Mouse (Mus musculus) heart, adult 8-10 months (tissue): ENCODE measurements around the gene Fam78b. TPM values are rescaled to one million over a fixed set of nuclear protein-coding genes. Genes with fewer than 3 reads are reported as not detected.

Source experiments
- DNase-seq: peaks from one replicate; pipeline ENCODE4 v3.0.0; 2022; ENCODE audit warnings: low spot score
- total RNA-seq, 4 experiments: library from RNA; stranded (reverse); gene quantifications; 2 replicates each; pipeline ENCODE4 v1.2.4; 2022

The Fam78b gene
- total RNA-seq = 1 to 10 TPM; 2.3 to 3.8 (median 3.1) TPM

DNA sequence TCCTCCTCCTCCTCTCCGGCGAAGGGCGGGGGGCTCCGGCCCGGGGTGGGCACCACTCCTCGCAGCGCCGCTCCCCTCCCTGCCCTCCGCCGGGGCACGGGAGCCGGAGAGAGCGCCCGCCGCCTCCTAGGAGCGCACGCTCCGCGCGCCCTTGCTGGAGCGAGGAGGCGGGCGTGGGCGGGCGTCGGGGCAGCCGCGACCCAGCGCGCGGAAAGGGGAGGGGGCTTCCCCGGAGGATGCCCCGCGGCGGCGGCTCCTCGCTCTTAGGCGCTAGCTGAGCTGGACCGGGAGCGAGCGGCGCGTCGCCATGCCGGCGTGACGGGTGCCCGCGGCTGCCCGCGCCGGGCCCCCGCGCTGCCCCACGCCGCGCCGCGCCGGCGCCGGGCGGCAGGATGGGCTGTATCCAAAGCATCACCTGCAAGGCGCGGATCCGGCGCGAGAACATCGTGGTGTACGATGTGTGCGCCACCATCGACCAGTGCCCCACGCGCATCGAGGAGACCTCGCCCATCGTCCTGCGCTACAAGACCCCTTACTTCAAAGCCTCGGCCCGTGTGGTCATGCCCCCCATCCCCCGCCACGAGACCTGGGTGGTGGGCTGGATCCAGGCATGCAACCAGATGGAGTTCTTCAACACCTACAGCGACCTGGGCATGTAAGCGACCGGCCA lies at the start of gene Fam78b:
Fam78b (plus strand) TSS at position 244 of the 670 bp plus-strand sequence.
- DNase-seq = no peak

GRCm38 (mm10) chr1:166964508-166964907 lies 36.7 kb upstream of the Fam78b start:
- no peak for DNase-seq

DNA sequence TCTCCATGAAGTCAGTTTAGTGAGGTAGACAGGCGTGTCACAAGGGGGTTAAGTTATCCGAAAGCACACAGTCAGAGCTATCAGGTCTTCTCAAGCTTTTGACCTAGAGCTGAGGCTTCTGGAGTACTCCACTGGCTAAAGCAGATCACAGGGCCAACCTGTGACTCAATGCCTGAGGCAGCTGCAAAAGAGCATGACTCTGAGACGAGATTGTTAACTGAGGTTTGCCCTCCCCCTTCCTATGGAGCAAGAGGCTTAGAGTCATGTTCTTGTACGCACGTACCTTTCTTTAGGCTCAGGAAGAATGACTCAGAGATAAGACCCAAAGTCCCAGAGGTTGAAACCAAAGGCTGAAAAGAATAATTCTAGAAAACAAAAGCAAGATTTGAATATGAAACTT lies 32.9 kb upstream of the Fam78b start:
- no peak for DNase-seq

DNA sequence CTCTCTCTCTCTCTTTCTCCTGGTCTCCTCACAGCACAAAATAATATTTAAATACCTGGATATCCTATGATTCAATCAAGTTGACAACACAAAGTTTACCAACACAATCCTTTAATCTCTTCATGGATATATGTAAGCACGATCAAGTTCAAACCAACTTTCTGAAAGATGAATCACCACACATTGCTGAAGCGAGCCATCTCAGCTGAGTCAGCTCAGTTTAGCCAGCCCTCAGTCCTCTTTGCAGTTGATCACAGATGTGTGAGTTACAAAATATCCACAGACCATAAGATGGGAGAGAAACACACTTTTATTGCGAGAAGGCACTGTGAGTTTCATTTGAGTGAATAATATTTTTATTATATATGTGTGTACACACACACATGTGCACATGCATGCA lies 27.5 kb upstream of the Fam78b start:
- no peak for DNase-seq

DNA sequence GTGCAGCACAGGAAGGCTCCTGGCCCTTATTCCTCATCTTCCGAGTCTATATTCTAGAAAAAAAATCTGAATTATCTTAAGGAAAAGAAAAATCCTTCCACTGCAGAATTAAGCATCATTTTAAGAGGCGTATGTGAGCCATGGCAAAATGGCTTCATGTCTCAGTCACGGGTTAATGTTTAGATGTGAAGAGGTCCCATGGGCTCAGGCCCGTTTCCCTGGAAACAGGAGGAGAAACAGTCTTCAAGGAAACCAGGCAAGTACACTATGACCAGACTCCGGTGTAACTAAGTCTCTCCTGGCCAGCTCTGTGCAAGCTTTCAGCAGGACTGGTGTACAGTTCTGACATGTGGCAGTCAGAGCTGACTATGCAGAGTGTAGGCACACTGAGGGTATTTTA lies 22.6 kb upstream of the Fam78b start:
- DNase-seq = no peak

- no peak for DNase-seq
Observed at GRCm38 (mm10) chr1:166994266-166994665, 7.0 kb upstream of the Fam78b start.

GRCm38 (mm10) chr1:166996250-166996649 lies 5.0 kb upstream of the Fam78b start:
- no peak for DNase-seq

- DNase-seq = no peak
Observed at GRCm38 (mm10) chr1:166996811-166997210, 4.4 kb upstream of the Fam78b start.

DNA sequence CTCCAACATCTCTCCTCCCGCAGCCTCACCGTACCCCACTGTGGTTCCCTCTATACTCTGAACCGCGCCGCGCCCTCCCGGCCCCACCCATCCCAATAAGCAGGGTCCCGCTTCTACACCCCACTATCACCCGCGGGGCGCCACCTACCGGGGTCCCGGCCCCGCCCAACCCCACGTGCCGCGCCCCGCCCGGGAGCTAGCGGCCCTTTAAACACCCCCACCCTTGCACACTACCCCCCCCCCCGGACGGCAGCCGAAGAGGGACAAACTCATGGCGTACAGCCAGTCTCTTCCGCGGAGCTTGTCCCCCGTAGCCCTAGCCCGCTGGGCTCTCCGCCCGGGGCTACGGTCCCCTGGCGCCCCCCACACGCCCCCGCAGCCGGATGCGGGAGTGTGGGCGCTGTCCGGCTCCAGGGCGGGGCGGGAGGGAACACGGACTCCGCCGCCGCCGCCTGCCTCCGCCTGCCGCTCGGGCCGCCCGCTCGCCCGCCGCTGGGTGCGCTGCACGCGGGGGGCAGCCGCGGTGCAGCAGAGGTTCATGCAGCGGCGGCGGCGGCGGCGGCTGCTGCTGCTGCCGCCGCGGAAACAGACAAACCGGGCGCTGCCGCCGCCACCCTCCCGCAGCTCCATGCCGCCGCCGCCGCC lies 566 bp upstream of the Fam78b start:
- DNase-seq = peak; percentile 70

- no peak for DNase-seq
Observed at GRCm38 (mm10) chr1:167001844-167002485, 748 bp downstream of the Fam78b start.

- DNase-seq = peak; percentile 74
Observed at GRCm38 (mm10) chr1:167002486-167002850, 1.3 kb downstream of the Fam78b start.

DNA sequence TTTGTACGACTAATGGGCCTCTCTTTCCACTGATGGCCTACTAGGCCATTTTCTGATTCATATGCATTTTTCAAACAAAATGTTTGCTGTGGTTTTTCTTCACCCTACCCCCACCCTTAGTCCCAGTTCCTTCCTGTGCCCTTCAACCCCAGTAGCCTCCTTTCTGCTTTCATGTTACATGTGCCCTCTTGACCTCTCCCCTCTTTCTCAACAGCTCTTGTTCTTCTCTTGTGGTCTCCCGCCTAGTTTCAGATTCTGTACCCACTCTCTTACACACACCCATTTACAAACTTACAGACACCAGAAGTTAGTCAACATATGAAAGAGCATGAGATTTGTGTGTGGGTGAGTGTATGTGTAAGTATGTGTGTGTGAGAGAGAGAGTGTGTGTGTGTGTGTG lies 3.4 kb downstream of the Fam78b start:
- no peak for DNase-seq

- DNase-seq = no peak
Observed at GRCm38 (mm10) chr1:167007341-167007740, 6.1 kb downstream of the Fam78b start.

GRCm38 (mm10) chr1:167010190-167010589 lies 9.0 kb downstream of the Fam78b start:
- no peak for DNase-seq

GRCm38 (mm10) chr1:167011301-167011700 lies 10.1 kb downstream of the Fam78b start:
- peak; percentile 26 for DNase-seq

GRCm38 (mm10) chr1:167012616-167013015 lies 11.4 kb downstream of the Fam78b start:
- no peak for DNase-seq

DNA sequence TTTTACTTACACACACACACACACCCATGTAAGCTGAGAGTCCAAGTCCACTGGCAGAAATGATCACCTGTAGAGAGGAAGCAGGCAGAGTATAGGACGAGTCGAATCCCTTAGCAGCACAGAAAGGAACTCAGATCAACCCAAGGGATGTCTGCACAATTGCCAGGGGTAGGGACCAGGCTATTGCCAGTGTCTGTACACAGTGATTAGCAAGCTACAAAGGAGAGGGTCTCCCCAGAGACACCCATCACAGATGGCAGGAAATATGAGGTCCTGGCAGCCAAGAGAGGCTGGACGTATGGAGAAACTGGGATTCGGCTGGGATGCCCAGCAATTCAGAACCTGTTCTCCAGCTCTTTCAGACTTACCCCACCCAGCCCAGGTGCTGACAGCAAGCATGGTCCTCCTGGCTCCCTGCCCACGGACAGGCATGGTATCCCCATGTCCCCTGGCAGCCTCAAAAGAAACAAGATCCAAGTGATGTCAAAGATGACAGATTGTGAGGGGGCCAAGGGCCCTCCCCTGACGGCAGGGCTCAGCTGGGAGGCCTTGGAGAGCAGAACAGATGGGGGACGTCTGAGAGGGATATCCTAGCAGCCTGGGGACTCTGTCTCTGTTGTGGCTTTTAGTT lies 12.1 kb downstream of the Fam78b start:
- no peak for DNase-seq

DNA sequence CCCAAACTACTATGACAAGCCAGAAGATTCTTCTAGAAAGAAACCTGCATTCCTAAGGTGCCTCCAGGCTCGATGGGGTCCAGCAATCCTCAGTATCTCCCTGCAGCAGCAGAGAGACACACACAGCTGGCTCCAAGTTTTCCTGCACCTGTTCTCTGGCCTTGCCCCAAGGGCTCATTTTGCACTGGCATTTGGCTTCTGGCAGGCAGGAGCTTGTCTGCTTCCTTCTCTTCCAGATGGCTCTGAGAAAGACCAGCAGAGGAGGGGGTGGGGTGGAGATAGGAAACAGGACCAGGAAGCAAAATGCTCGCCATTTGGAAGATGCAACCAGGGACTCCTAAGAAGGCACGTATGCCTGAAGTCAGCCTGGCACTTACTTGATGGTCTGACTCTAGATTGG lies 15.1 kb downstream of the Fam78b start:
- no peak for DNase-seq

GRCm38 (mm10) chr1:167022001-167022424 lies 20.8 kb downstream of the Fam78b start:
- DNase-seq = no peak

DNA sequence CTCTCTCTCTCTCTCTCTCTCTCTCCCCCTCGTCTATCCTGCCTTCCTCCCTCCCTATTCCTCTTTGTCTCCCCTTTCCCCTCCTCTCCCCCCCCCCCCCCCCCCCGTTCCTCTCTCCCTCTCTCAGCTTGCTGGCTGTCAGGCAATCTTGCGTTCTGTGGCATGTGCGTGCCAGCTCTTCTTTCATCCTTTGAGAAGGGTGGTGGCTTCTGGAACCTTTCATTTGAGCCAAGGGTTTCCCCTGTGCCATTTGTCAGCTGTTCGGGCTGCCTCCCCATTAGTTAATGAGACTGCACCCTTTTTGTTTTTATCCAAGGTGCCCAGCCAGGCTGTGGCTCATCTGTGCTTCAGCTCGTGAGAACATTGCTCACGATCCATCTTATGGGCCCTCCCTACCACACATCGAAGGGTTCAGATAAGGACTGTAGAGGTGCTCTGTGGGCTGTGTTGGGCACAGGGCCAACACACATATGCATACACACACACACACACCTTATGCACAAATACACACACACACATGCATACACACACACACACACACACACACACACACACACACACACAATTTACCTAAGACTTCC lies 21.4 kb downstream of the Fam78b start:
- DNase-seq = no peak

DNA sequence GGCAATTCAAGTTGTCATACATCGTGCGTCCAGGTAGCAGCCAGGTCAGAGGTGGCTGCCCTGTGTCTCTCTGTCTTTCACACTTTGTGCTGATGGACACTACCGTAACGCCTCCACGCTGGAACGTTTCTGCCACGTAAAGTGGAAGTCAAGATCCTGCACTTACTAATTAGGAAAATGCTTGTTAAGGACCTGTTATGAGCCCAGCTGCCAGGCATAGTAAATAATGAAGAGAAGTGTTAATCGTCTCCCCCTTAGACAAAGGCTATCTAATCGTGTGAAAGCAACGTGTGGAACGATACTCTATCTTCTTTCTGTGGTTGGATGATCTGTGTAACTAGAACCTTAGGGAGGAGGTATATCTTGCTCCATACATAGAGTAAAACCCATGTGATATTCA lies 22.6 kb downstream of the Fam78b start:
- DNase-seq = no peak

- DNase-seq = no peak
Observed at GRCm38 (mm10) chr1:167024961-167025360, 23.7 kb downstream of the Fam78b start.
